Mouse (Mus musculus) monocyte, adult 5-6 weeks (primary cell): ENCODE results near the gene Fgfrl1. TPM values are rescaled to one million over a fixed set of nuclear protein-coding genes. Genes with fewer than 3 reads are reported as not detected.
"Not testable (repeated sequence)": the region's sequence is repeated elsewhere in the genome, so short reads cannot be mapped to it uniquely, and the experiment has no call there.

Source experiments
- ATAC-seq: fragments of 153-309, 156-312 bp; replicated peaks from 2 replicates; pipeline ENCODE4 v1.8.0; 2017; ENCODE audit warnings: mild to moderate bottlenecking; ENCODE audit not compliant: low TSS enrichment, insufficient number of reproducible peaks, severe bottlenecking, poor library complexity, low FRiP score
- total RNA-seq: library from RNA; stranded (forward); fragments of 200-1000, 200-491, 200-594 nt; gene quantifications from 3 replicates; pipeline ENCODE4 v1.2.3, GENCODE M21; 2017

Gene Fgfrl1
- total RNA-seq, 1 experiment from 2014 or later: 2.0 TPM

- no peak; the same call in 1 of the 2 replicates for ATAC-seq
These were observed 34.5 kb downstream of the Fgfrl1 start for GRCm38 (mm10) chr5:108726557-108727248.

- no peak for ATAC-seq
These were observed 35.2 kb downstream of the Fgfrl1 start for GRCm38 (mm10) chr5:108727425-108727824.

GRCm38 (mm10) chr5:108741844-108742243, 49.7 kb downstream of the Fgfrl1 start:
- ATAC-seq: no peak

DNA sequence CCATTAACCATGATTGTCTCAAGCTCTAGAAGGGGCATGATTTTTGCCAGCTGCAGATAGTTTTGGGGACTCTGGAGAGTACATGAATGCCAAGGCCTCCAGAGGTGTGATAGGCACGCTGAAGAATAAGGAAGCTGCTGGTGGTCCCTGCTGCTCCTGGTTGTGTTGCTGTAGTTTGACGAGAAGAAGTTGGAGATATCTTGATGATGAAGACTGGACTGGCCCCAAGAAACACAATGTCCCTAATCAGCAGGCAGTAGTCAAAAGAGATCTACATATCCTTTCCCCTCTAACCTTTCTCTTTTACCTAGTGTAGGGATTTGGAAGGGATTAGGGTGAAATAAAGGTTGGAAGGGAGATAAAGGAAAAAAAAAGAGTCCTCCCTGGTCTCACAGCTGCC, 50.4 kb downstream of the Fgfrl1 start:
- ATAC-seq: no peak

DNA sequence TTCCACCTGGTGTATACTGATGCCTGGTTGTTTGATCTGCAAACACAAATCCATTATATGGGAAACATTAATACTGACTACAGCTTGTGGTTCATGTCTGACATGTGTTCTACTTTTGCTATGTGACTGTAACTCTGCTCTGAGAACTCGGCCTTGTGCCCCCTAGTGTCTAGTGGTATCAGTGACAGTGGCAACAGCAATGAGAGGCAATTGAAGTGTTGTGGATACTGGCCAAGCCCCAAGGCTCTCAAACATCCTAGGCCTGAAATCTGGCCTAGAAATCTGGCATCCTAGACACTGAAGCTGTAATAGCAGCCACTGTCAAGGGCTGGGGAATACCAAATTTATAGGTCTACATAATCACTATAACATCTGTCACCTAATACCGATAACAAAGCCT, 51.7 kb downstream of the Fgfrl1 start:
- no peak for ATAC-seq

GRCm38 (mm10) chr5:108744629-108745028, 52.4 kb downstream of the Fgfrl1 start:
- no peak for ATAC-seq

DNA sequence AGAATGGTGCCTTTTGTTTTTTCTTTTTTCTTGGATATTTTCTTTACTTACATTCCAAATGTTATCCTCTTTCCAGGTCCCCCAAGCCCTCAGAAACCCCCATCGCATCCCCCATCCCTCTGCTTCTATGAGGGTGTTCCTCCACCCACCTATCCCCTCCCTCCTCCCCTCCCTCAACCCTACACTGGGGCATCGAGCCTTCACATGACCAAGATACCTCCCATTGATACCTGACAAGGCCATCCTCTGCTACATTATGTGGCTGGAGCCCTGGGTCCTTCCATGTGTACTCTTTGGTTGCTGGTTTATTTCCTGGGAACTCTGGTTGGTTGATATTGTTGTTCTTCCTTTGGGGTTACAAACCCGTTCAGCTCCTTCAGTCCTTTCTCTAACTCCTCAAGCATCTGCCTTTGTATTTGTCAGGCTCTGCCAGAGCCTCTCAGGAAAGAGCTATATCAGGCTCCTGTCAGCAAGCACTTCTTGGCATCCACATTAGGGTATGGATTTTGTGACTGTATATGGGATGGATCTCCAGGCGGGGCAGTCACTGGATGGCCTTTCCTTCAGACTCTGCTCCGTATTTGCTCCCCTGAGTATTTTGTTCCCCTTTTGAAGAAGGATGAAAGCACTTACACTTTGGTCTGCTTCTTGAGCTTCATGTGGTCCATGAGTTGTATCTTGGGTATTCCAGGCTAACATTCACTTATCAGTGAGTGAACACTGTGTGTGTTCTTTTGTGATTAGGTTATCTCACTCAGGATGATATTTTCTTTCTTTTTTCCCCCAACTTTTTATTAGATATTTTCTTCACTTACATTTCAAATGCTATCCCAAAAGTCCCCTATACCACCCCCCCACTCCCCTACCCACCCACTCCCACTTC, 58.4 kb downstream of the Fgfrl1 start:
- ATAC-seq: no peak

DNA sequence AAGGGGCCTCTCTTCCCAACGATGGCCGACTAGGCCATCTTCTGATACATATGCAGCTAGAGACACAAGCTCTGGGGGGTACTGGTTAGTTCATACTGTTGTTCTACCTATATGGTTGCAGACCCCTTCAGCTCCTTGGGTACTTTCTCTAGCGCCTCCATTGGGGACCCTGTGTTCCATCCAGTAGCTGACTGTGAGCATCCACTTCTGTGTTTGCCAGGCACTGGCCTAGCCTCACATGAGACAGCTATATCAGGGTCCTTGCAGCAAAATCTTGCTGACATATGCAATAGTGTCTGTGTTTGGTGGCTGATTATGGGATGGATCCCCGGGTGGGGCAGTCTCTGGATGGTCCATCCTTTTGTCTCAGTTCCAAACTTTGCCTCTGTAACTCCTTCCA, 59.1 kb downstream of the Fgfrl1 start:
- not testable (repeated sequence) for ATAC-seq

Other genes with a start within 250 kb of the Fgfrl1 start
- 0.29 to 0.64 TPM (median 0.49 TPM) in 3 replicates for gene Mfsd7a, start 243.5 kb upstream of the Fgfrl1 start, total RNA-seq
- 10.9 to 18.0 TPM (median 12.9 TPM) in 3 replicates for gene Pcgf3, start 231.2 kb upstream of the Fgfrl1 start, total RNA-seq
- gene Cplx1, start 142.4 kb upstream of the Fgfrl1 start, total RNA-seq: not detected in 3 replicates
- 143 to 191 TPM (median 183 TPM) in 3 replicates for gene Gak, start 62.6 kb upstream of the Fgfrl1 start, total RNA-seq
- 3.9 to 20.9 TPM (median 12.3 TPM) in 3 replicates for gene Tmem175, start 62.6 kb upstream of the Fgfrl1 start, total RNA-seq
- gene Idua, start 32.1 kb upstream of the Fgfrl1 start, total RNA-seq: 9.7 to 10.8 TPM (median 10.7 TPM) in 3 replicates
- 10.8 to 33.6 TPM (median 22.8 TPM) in 3 replicates for gene Dgkq, start 22.7 kb upstream of the Fgfrl1 start, total RNA-seq
- not detected in 3 replicates for gene Slc26a1, start 16.8 kb upstream of the Fgfrl1 start, total RNA-seq
- not detected in 3 replicates for gene Rnf212, start 82.6 kb downstream of the Fgfrl1 start, total RNA-seq
- not detected in 3 replicates for gene Tmed11, start 103.0 kb downstream of the Fgfrl1 start, total RNA-seq
- gene Vmn2r8, start 116.5 kb downstream of the Fgfrl1 start, total RNA-seq: not detected in 3 replicates
- under 0.01 to 0.19 TPM in 2 of 3 replicates, not detected in the other for gene Vmn2r9, start 160.2 kb downstream of the Fgfrl1 start, total RNA-seq